Mouse (Mus musculus) forebrain, embryonic 10.5 days (tissue): ENCODE results near the gene Cox8b. TPM values are rescaled to one million over a fixed set of nuclear protein-coding genes. Genes with fewer than 3 reads are reported as not detected.

ENCODE experiments used
- DNase-seq: peaks from one replicate; pipeline ENCODE4 v3.0.0-alpha.2; 2017; ENCODE audit warnings: low spot score; ENCODE audit errors: extremely low spot score
- H3K27ac ChIP-seq: fragments of 300-500 bp; sonication (generic); 2 replicates; pipeline ENCODE4 v1.5.1; 2016; ENCODE audit warnings: mild to moderate bottlenecking
- H3K27me3 ChIP-seq: fragments of 300-500 bp; sonication (generic); 2 replicates; pipeline ENCODE4 v1.6.1; 2016; ENCODE audit warnings: mild to moderate bottlenecking; ENCODE audit not compliant: poor library complexity, severe bottlenecking
- H3K36me3 ChIP-seq: fragments of 300-500 bp; sonication (generic); replicated peaks from 2 replicates; pipeline ENCODE4 v1.6.1; 2016; ENCODE audit warnings: mild to moderate bottlenecking, moderate library complexity
- H3K4me1 ChIP-seq: fragments of 300-500 bp; sonication (generic); 2 replicates; pipeline ENCODE4 v1.6.1; 2016
- H3K4me3 ChIP-seq: fragments of 300-500 bp; sonication (generic); 2 replicates; pipeline ENCODE4 v1.5.1; 2016; ENCODE audit warnings: mild to moderate bottlenecking, moderate library complexity
- H3K9me3 ChIP-seq: fragments of 300-500 bp; sonication (generic); 2 replicates; pipeline ENCODE4 v1.6.1; 2016; ENCODE audit warnings: mild to moderate bottlenecking, moderate library complexity
- WGBS: fragments of 180-500 bp; shearing (Covaris S2); methylation state at CpG from one replicate; pipeline ENCODE4 v1.1.7; 2016; 5-methylcytosine and 5-hydroxymethylcytosine counted together
- polyA plus RNA-seq: library from polyadenylated mRNA; unstranded; fragments of >200 nt; fragmentation: Nextera tagmentation; extraction: Ambion mirVana; gene quantifications from 2 replicates; pipeline ENCODE4 v1.2.1, GENCODE M21; 2016

Gene Cox8b
- not detected in 2 replicates for polyA plus RNA-seq

GRCm38 (mm10) chr7:140900220-140900619 lies at the start of gene Cox8b:
Gene Cox8b (minus strand): TSS chr7:140900446.
- peaks cover 47% of the 10 kb centered on the region for H3K36me3 ChIP-seq
- no peaks in the 10 kb centered on the region for H3K27me3 ChIP-seq
- no peak within 1 kb of the TSS for H3K27ac ChIP-seq
- H3K9me3 ChIP-seq, result no peaks in the 10 kb centered on the region
- DNase-seq, result no peak
- H3K4me1 ChIP-seq, result peaks cover 16% of the 10 kb centered on the region
- H3K4me3 ChIP-seq, result no peak within 1 kb of the TSS
- WGBS, result 86% methylated on average over 10 of the region's 10 CpGs

GRCm38 (mm10) chr7:140949255-140949654 lies 49.0 kb upstream of the Cox8b start:
- Histone ChIP-seq H3K4me3 (no peak overlapping the region), H3K27ac (no peak overlapping the region), H3K4me1 (peaks cover 41% of the 10 kb centered on the region), H3K27me3 (no peaks in the 10 kb centered on the region), H3K9me3 (no peaks in the 10 kb centered on the region), H3K36me3 (peaks cover 61% of the 10 kb centered on the region)
- WGBS, result 86% methylated on average over 6 of the region's 6 CpGs
- no peak for DNase-seq

GRCm38 (mm10) chr7:140948161-140948560 lies 47.9 kb upstream of the Cox8b start:
- Histone ChIP-seq H3K4me3 (no peak overlapping the region), H3K27ac (no peak overlapping the region), H3K36me3 (peaks cover 61% of the 10 kb centered on the region), H3K4me1 (peaks cover 33% of the 10 kb centered on the region), H3K9me3 (no peaks in the 10 kb centered on the region), H3K27me3 (no peaks in the 10 kb centered on the region)
- no peak for DNase-seq
- WGBS, result 89% methylated on average over 8 of the region's 8 CpGs

- no peaks in the 10 kb centered on the region for H3K27me3 ChIP-seq
- peaks cover 55% of the 10 kb centered on the region for H3K36me3 ChIP-seq
- DNase-seq, result no peak
- peaks cover 33% of the 10 kb centered on the region for H3K4me1 ChIP-seq
- no peaks in the 10 kb centered on the region for H3K9me3 ChIP-seq
- H3K27ac ChIP-seq, result no peak overlapping the region
- H3K4me3 ChIP-seq, result no peak overlapping the region
- WGBS, result 73% methylated on average over 7 of the region's 7 CpGs
These were observed 46.7 kb upstream of the Cox8b start for GRCm38 (mm10) chr7:140946980-140947379.

- H3K9me3 ChIP-seq, result no peaks in the 10 kb centered on the region
- no peak overlapping the region for H3K27ac ChIP-seq
- no peak for DNase-seq
- peaks cover 55% of the 10 kb centered on the region for H3K36me3 ChIP-seq
- no peaks in the 10 kb centered on the region for H3K27me3 ChIP-seq
- no peak overlapping the region for H3K4me3 ChIP-seq
- peaks cover 34% of the 10 kb centered on the region for H3K4me1 ChIP-seq
- WGBS, result 93% methylated on average over 10 of the region's 10 CpGs
These were observed 46.1 kb upstream of the Cox8b start for GRCm38 (mm10) chr7:140946311-140946710.

GRCm38 (mm10) chr7:140945247-140945646 lies 45.0 kb upstream of the Cox8b start:
- H3K36me3 ChIP-seq, result peaks cover 54% of the 10 kb centered on the region
- H3K4me1 ChIP-seq, result peaks cover 30% of the 10 kb centered on the region
- no peaks in the 10 kb centered on the region for H3K27me3 ChIP-seq
- no peak overlapping the region for H3K27ac ChIP-seq
- no peak for DNase-seq
- H3K9me3 ChIP-seq, result no peaks in the 10 kb centered on the region
- WGBS, result 91% methylated on average over 5 of the region's 5 CpGs
- H3K4me3 ChIP-seq, result no peak overlapping the region

- Histone ChIP-seq H3K27ac (no peak overlapping the region), H3K4me3 (no peak overlapping the region), H3K27me3 (peaks cover 6% of the 10 kb centered on the region), H3K36me3 (peaks cover 44% of the 10 kb centered on the region), H3K9me3 (no peaks in the 10 kb centered on the region), H3K4me1 (peaks cover 33% of the 10 kb centered on the region)
- DNase-seq, result no peak
- WGBS, result 93% methylated on average over 7 of the region's 7 CpGs
These were observed 44.0 kb upstream of the Cox8b start for GRCm38 (mm10) chr7:140944236-140944635.

GRCm38 (mm10) chr7:140943356-140943755 lies 43.1 kb upstream of the Cox8b start:
- peaks cover 36% of the 10 kb centered on the region for H3K4me1 ChIP-seq
- H3K4me3 ChIP-seq, result no peak overlapping the region
- H3K36me3 ChIP-seq, result peaks cover 35% of the 10 kb centered on the region
- WGBS, result 84% methylated on average over 4 of the region's 4 CpGs
- no peaks in the 10 kb centered on the region for H3K9me3 ChIP-seq
- H3K27me3 ChIP-seq, result peaks cover 7% of the 10 kb centered on the region
- DNase-seq, result no peak
- no peak overlapping the region for H3K27ac ChIP-seq

- no peak overlapping the region for H3K27ac ChIP-seq
- H3K27me3 ChIP-seq, result peaks cover 7% of the 10 kb centered on the region
- peaks cover 36% of the 10 kb centered on the region for H3K4me1 ChIP-seq
- peaks cover 30% of the 10 kb centered on the region for H3K36me3 ChIP-seq
- no peak for DNase-seq
- WGBS, result 86% methylated on average over 10 of the region's 10 CpGs
- no peaks in the 10 kb centered on the region for H3K9me3 ChIP-seq
- H3K4me3 ChIP-seq, result no peak overlapping the region
These were observed 42.6 kb upstream of the Cox8b start for GRCm38 (mm10) chr7:140942811-140943210.

GRCm38 (mm10) chr7:140942341-140942740 lies 42.1 kb upstream of the Cox8b start:
- Histone ChIP-seq H3K4me1 (peaks cover 36% of the 10 kb centered on the region), H3K4me3 (peak overlapping the region; percentile 63), H3K36me3 (peaks cover 25% of the 10 kb centered on the region), H3K27me3 (peaks cover 7% of the 10 kb centered on the region), H3K9me3 (no peaks in the 10 kb centered on the region), H3K27ac (peak overlapping the region; percentile 92)
- DNase-seq, result no peak
- WGBS, result 68% methylated on average over 9 of the region's 9 CpGs

GRCm38 (mm10) chr7:140941222-140942051 lies 41.2 kb upstream of the Cox8b start, which contains the start of gene Pgghg:
Gene Pgghg (plus strand): TSS chr7:140941391.
- no peaks in the 10 kb centered on the region for H3K9me3 ChIP-seq
- H3K4me1 ChIP-seq, result peaks cover 36% of the 10 kb centered on the region
- 4% methylated on average over 33 of the region's 33 CpGs for WGBS
- peak within 1 kb of the TSS; percentile 92 for H3K27ac ChIP-seq
- peaks cover 7% of the 10 kb centered on the region for H3K27me3 ChIP-seq
- DNase-seq, result peak; percentile 87
- peaks cover 16% of the 10 kb centered on the region for H3K36me3 ChIP-seq
- H3K4me3 ChIP-seq, result peak within 1 kb of the TSS; percentile 63

- Histone ChIP-seq H3K4me3 (0 out of 2 replicates have a peak overlapping the region, but pooled peaks have one; percentile 12), H3K27ac (peak overlapping the region; percentile 65), H3K36me3 (peaks cover under 1% of the 10 kb centered on the region; the same call in 1 of the 2 replicates), H3K9me3 (no peaks in the 10 kb centered on the region), H3K27me3 (peaks cover 14% of the 10 kb centered on the region), H3K4me1 (peaks cover 36% of the 10 kb centered on the region)
- no peak for DNase-seq
- WGBS, result 11% methylated on average over 8 of the region's 8 CpGs
These were observed 39.5 kb upstream of the Cox8b start for GRCm38 (mm10) chr7:140939669-140940171.

GRCm38 (mm10) chr7:140938896-140939295 lies 38.6 kb upstream of the Cox8b start:
- H3K27ac ChIP-seq, result no peak overlapping the region
- H3K4me1 ChIP-seq, result peaks cover 36% of the 10 kb centered on the region
- 18% methylated on average over 2 of the region's 2 CpGs for WGBS

More at GRCm38 (mm10) chr7:140938896-140939295, 38.6 kb upstream of the Cox8b start:
- Histone ChIP-seq H3K36me3 (no peaks in the 10 kb centered on the region), H3K4me3 (no peak overlapping the region), H3K27me3 (peaks cover 14% of the 10 kb centered on the region), H3K9me3 (no peaks in the 10 kb centered on the region)
- DNase-seq, result no peak
